Mouse (Mus musculus) C2C12 (cell line): ENCODE results near the gene Lrrc55. TPM values are rescaled to one million over a fixed set of nuclear protein-coding genes. Genes with fewer than 3 reads are reported as not detected.

ENCODE experiments used
- H3K27me3 ChIP-seq: one replicate; pipeline ENCODE4 v1.6.1; 2011; ENCODE audit not compliant: control insufficient read depth, insufficient read depth, insufficient read length
- H3K36me3 ChIP-seq: one replicate; pipeline ENCODE4 v1.6.1; 2011; ENCODE audit not compliant: control insufficient read depth, insufficient read depth
- H3K4me3 ChIP-seq: one replicate; pipeline ENCODE4 v1.5.1; 2011; ENCODE audit warnings: mild to moderate bottlenecking, control low read depth; ENCODE audit not compliant: poor library complexity, insufficient read depth, severe bottlenecking
- H3K79me2 ChIP-seq: one replicate; pipeline ENCODE4 v1.6.1; 2011; ENCODE audit not compliant: control insufficient read depth, insufficient read depth
- H3K79me3 ChIP-seq: one replicate; pipeline ENCODE4 v1.6.1; 2011; ENCODE audit warnings: low read depth, control low read depth
- H3ac ChIP-seq: one replicate; pipeline ENCODE3; 2011; ENCODE audit warnings: low read depth; ENCODE audit not compliant: control insufficient read depth, insufficient read length
- CEBPB ChIP-seq: IDR thresholded peaks from one replicate; pipeline ENCODE4 v1.6.1; 2011; ENCODE audit warnings: low read depth, mild to moderate bottlenecking, control low read depth, moderate library complexity
- CTCF ChIP-seq: IDR thresholded peaks from one replicate; pipeline ENCODE4 v1.5.1; 2011; ENCODE audit not compliant: control insufficient read depth, insufficient read depth, insufficient read length
- FOSL1 ChIP-seq: IDR thresholded peaks from one replicate; pipeline ENCODE4 v1.8.0; 2011; ENCODE audit warnings: mild to moderate bottlenecking, low read length; ENCODE audit not compliant: poor library complexity, insufficient read depth, severe bottlenecking
- MAX ChIP-seq: IDR thresholded peaks from one replicate; pipeline ENCODE4 v1.6.1; 2011; ENCODE audit warnings: mild to moderate bottlenecking, control low read depth
- MYOD1 ChIP-seq: IDR thresholded peaks from one replicate; pipeline ENCODE4 v1.6.1; 2011; ENCODE audit warnings: low read depth; ENCODE audit not compliant: control insufficient read depth, insufficient read length
- MYOG ChIP-seq: IDR thresholded peaks from one replicate; pipeline ENCODE4 v1.6.1; 2011; ENCODE audit not compliant: control insufficient read depth, insufficient read length; ENCODE audit errors: extremely low read depth
- USF1 ChIP-seq: IDR thresholded peaks from one replicate; pipeline ENCODE4 v1.6.1; 2011; ENCODE audit warnings: low read depth, mild to moderate bottlenecking, control low read depth, moderate library complexity
- polyA plus RNA-seq: library from polyadenylated mRNA; unstranded; fragments of >200 nt; fragmentation: generic; extraction: Trizol; gene quantifications from one replicate; pipeline ENCODE4 v1.2.1, GENCODE M21; 2012; ENCODE audit warnings: missing spikeins

The Lrrc55 gene
- polyA plus RNA-seq, 1 experiment = not detected

- no peak overlapping the region for H3K4me3 ChIP-seq
- no peaks in the 10 kb centered on the region for H3K79me3 ChIP-seq
- no peak for TF ChIP-seq FOSL1
- no peak for TF ChIP-seq CTCF
- TF ChIP-seq USF1 = no peak
- TF ChIP-seq CEBPB = no peak
- no peak for TF ChIP-seq MYOD1
- no peak for TF ChIP-seq MYOG
- no peak for TF ChIP-seq MAX
- H3K36me3 ChIP-seq = no peaks in the 10 kb centered on the region
- H3K79me2 ChIP-seq = no peaks in the 10 kb centered on the region
- no peak overlapping the region for H3ac ChIP-seq
- no peaks in the 10 kb centered on the region for H3K27me3 ChIP-seq
Measured at GRCm38 (mm10) chr2:85161638-85162093, 35.3 kb downstream of the Lrrc55 start.

DNA sequence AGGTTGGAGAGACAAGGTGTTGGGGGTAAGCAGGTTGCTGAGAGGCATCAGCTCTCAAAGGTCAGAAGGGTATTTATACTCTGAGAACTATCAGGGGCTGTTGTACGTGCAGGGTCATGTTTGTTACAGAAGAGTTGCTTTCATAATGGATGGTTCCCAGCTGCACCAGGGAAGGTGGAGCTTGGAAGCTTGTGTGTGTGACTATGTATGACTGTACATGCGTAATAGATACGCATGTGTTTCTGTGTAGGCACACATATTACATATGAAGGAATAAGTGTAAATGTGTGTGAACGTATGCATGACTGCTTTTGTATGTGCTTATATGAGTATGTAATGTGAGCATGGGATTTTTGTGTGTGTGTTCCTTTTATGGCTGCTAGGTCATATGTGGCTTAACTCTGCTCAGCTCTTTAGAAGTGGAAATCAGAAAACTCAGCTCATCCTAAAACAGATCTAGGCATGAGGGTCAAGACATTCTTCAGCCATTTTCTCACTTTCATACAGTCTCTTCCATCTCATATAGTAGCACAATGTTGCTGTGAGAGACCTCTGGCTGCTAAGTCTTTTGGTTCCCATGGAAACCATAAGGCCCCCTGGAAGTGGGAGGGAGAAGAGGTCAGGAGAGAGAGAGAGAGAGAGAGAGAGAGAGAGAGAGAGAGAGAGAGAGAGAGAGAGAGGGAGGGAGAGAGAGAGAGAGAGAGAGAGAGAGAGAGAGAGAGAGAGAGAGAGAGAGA lies 35.9 kb downstream of the Lrrc55 start:
- H3K36me3 ChIP-seq = no peaks in the 10 kb centered on the region
- no peak for TF ChIP-seq MYOG
- TF ChIP-seq MYOD1 = no peak
- no peak for TF ChIP-seq FOSL1
- no peak for TF ChIP-seq CEBPB
- no peak for TF ChIP-seq CTCF
- no peak for TF ChIP-seq USF1
- no peak for TF ChIP-seq MAX
- H3K79me2 ChIP-seq = no peaks in the 10 kb centered on the region
- no peaks in the 10 kb centered on the region for H3K79me3 ChIP-seq
- H3K4me3 ChIP-seq = no peak overlapping the region
- H3K27me3 ChIP-seq = no peaks in the 10 kb centered on the region
- H3ac ChIP-seq = no peak overlapping the region

GRCm38 (mm10) chr2:85157382-85157781 lies 39.6 kb downstream of the Lrrc55 start:
- no peaks in the 10 kb centered on the region for H3K79me3 ChIP-seq
- H3K36me3 ChIP-seq = no peaks in the 10 kb centered on the region
- H3K4me3 ChIP-seq = no peak overlapping the region
- H3K79me2 ChIP-seq = no peaks in the 10 kb centered on the region
- H3K27me3 ChIP-seq = no peaks in the 10 kb centered on the region
- TF ChIP-seq CTCF (no peak), USF1 (no peak), MYOG (no peak), MAX (no peak), CEBPB (no peak), MYOD1 (no peak), FOSL1 (no peak)
- no peak overlapping the region for H3ac ChIP-seq

DNA sequence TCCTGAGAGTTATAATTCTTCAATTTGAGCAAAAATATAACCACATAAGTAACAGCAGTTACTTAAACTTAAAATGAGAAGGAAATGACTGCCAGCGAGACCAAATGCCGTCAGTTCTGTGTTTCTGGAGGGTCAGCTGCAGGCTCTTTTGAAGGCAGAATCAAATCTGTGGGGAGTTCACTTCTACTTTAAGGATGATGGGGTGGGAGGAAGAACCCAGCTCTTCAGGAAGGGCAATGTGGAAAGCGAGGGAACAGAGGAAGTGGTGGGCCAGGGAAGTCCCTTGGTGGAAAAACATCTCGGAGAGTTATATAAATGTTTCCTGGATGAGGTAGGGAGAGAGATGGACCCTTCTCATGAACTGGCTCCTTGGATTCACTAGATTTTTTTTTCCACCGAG lies 40.9 kb downstream of the Lrrc55 start:
- Histone ChIP-seq H3K79me2 (no peaks in the 10 kb centered on the region), H3K79me3 (no peaks in the 10 kb centered on the region), H3K4me3 (no peak overlapping the region), H3K27me3 (no peaks in the 10 kb centered on the region), H3K36me3 (no peaks in the 10 kb centered on the region), H3ac (no peak overlapping the region)
- TF ChIP-seq USF1 (no peak), CEBPB (no peak), CTCF (no peak), FOSL1 (no peak), MYOD1 (no peak), MAX (no peak), MYOG (no peak)

DNA sequence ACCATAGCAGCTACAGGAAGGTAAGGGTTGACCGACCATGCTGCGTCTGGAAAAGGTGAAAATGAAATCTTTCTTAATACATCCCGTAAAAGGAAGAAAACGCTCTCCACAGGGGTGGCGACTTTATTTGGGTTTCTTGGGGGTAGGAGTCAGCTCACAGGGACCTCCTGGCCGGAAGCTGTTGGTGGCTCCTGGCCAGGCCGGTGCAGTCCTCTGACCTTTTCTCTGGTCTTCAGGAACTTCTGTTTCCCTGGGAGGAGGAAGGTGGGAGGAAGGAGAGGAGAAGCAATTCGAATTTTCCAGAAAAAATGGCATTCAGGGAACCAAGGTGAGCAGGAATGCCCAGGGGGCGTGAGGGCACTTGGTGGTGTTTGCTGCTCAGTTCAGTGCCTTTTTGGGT lies 41.7 kb downstream of the Lrrc55 start:
- H3K4me3 ChIP-seq = no peak overlapping the region
- H3K27me3 ChIP-seq = no peaks in the 10 kb centered on the region
- no peaks in the 10 kb centered on the region for H3K79me3 ChIP-seq
- no peak overlapping the region for H3ac ChIP-seq
- H3K79me2 ChIP-seq = no peaks in the 10 kb centered on the region
- no peak for TF ChIP-seq CTCF
- TF ChIP-seq USF1 = no peak
- no peak for TF ChIP-seq FOSL1
- no peak for TF ChIP-seq MAX
- no peak for TF ChIP-seq MYOG
- no peak for TF ChIP-seq MYOD1
- no peak for TF ChIP-seq CEBPB
- H3K36me3 ChIP-seq = no peaks in the 10 kb centered on the region

GRCm38 (mm10) chr2:85151233-85151632 lies 45.8 kb downstream of the Lrrc55 start:
- no peak overlapping the region for H3K4me3 ChIP-seq
- no peaks in the 10 kb centered on the region for H3K36me3 ChIP-seq
- no peaks in the 10 kb centered on the region for H3K27me3 ChIP-seq
- no peak overlapping the region for H3ac ChIP-seq
- H3K79me3 ChIP-seq = no peaks in the 10 kb centered on the region
- TF ChIP-seq USF1 (no peak), CEBPB (no peak), MYOD1 (no peak), MYOG (no peak), MAX (no peak), FOSL1 (no peak), CTCF (no peak)
- H3K79me2 ChIP-seq = no peaks in the 10 kb centered on the region
